Mouse (Mus musculus): ENCODE results near the gene Ypel4. TPM values are rescaled to one million over a fixed set of nuclear protein-coding genes. Genes with fewer than 3 reads are reported as not detected.
"Not testable (repeated sequence)": the region's sequence is repeated elsewhere in the genome, so short reads cannot be mapped to it uniquely, and the experiment has no call there.

Gene Ypel4
- polyA plus RNA-seq, 1 experiment from 2014 or later = 11.2 TPM

DNA sequence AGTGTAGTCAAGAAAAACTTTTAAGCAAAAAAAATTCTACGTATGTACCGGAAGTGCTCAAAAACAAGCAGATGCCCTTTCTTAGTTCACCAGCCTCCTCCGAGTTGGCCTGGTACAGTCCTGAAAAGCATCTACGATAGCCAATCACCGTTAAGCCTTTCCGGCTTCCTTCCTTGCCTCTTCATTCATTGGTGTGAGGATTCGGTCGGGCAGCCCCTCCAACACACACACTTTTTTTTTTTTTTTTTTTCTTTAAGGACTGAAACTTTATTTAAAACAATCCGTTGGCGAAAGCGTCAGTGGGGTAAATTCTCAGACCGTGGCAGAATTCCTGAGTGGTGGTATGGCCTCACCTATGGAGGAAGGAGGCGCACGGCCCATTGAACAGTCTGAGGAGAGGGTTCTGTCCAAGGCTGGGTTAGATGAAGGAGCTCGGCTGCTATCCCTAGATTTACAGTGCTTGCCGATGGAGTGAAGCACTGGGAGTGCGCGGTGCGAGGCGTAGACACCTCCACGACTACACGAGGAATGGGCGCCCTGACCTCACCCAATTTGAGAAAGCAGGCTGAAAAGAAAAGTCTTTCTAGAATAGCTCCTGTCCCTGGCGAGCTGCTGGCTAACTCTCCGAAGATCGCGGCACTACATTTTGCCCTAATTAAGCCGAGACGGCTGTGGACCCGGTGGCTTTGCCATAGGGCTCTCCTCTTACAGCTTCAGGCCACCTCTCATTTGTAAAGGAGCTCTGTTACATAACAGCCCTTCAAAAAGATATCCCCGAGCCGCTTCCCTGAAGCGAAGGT is 18.1 kb upstream of the Ypel4 start:
- no peaks in the 10 kb centered on the region for H3K9me3 ChIP-seq
- H3K4me2 ChIP-seq (replicated peaks) = peak overlapping the region; percentile 74
- peaks cover 3% of the 10 kb centered on the region for H3K36me3 ChIP-seq
- peak overlapping the region; percentile 77 for H3K4me3 ChIP-seq
- ATAC-seq (ENCODE audit: low FRiP score, low read depth) = peak; percentile 96
- H3K27ac ChIP-seq = peak overlapping the region; percentile 94
- H3K4me1 ChIP-seq = peaks cover 13% of the 10 kb centered on the region
- H3K27me3 ChIP-seq = no peaks in the 10 kb centered on the region
- peak overlapping the region; percentile 78 for H3K9ac ChIP-seq
- WGBS = under 1% methylated on average over 33 of the region's 33 CpGs

DNA sequence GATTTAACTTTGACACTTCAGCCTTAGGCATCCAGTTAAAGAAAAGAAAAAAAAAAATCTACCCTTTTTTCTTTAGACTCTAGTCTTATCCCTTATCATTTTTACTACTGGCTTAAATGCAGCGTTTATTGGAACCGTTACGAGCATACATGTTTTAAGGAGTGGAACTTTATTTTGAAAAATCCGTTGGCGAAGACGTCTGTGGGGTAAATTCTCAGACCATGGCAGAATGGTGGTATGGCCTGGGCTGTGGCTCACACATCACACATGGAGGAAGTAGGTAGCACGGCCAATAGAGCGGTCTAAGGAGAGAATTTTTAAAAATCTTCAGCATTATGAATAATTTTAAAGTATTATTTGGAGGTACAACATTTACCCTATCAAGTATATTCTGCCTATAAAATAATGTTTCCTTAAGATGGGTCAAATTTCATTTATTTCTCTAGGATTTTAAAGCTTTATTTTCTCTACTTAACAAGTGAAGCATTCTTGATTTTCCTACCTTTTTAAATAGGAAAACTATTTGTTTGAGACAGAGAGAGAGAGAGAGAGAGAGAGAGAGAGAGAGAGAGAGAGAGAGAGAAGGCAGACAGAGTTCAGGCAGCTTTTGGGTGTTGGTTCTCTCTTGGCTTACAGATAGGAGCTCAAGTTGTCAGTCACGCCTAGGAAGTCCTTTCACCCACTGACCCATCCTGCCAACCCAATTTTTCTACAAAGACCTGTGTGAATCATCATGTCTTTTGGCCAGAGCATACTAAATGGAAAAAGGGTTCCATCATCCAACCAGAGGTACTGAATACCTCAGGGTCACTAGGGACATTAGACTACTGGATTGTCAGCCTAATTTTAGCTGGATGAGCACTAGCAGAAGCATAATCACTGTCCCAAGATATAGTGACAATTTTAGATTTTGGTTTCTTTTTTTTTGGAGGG is 17.2 kb upstream of the Ypel4 start:
- H3K27ac ChIP-seq = peak overlapping the region; percentile 94; the same call in 1 of the 2 replicates
- H3K4me3 ChIP-seq = peak overlapping the region; percentile 77
- H3K4me1 ChIP-seq = peaks cover 13% of the 10 kb centered on the region
- H3K36me3 ChIP-seq = peaks cover 6% of the 10 kb centered on the region
- no peaks in the 10 kb centered on the region for H3K27me3 ChIP-seq
- H3K9ac ChIP-seq = peak overlapping the region; percentile 78
- no peak for ATAC-seq (ENCODE audit: low FRiP score, low read depth)
- WGBS = 29% methylated on average over 9 of the region's 9 CpGs
- H3K4me2 ChIP-seq (replicated peaks) = peak overlapping the region; percentile 74
- H3K9me3 ChIP-seq = no peaks in the 10 kb centered on the region

DNA sequence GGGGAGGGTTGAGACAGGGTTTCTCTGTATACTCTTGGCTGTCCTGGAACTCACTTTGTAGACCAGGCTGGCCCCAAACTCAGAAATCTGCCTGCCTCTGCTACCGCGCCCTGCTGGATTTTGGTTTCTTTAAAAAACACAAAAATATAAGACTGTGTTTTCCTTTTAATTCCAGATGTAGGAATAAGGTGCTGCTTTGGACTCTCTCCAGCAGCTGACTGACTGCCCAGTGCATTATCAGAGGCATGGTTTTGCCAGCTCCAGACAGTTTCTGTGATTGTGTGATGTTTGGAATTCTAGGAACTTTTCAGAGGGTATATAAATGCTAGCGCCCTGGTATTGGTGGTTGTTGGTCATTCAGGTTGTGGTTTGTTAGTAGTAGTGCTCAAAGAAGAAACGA is 16.5 kb upstream of the Ypel4 start:
- Histone ChIP-seq H3K4me1 (peaks cover 13% of the 10 kb centered on the region), H3K9ac (no peak overlapping the region), H3K27me3 (no peaks in the 10 kb centered on the region), H3K36me3 (peaks cover 12% of the 10 kb centered on the region), H3K9me3 (no peaks in the 10 kb centered on the region), H3K27ac (no peak overlapping the region), H3K4me3 (no peak overlapping the region), H3K4me2 (replicated peaks) (no peak overlapping the region)
- 91% methylated on average over 4 of the region's 4 CpGs for WGBS
- no peak for ATAC-seq (ENCODE audit: low FRiP score, low read depth)

DNA sequence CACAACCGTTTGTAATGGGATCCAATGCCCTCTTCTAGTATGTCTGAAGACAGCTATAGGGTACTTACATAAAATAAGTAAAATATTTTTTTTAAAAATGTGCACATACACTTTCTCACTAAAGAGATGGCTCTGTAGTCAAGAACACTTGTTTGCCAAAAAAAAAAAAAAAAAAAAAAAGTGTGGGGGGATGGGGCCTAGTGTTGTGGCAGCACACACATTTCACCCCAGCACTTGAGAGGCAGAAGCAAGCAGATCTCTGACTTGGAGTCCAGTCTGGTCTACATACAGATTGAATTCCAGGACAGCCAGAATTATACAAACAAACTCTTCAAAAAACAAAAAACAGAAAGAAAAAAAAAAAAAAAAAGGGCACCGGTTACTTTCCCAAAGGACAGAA is 13.1 kb upstream of the Ypel4 start:
- WGBS = 82% methylated on average over 2 of the region's 2 CpGs
- Histone ChIP-seq H3K9ac (no peak overlapping the region), H3K27ac (no peak overlapping the region), H3K36me3 (peaks cover 35% of the 10 kb centered on the region), H3K4me2 (replicated peaks) (no peak overlapping the region), H3K4me3 (no peak overlapping the region), H3K4me1 (peaks cover 8% of the 10 kb centered on the region), H3K9me3 (no peaks in the 10 kb centered on the region), H3K27me3 (no peaks in the 10 kb centered on the region)
- ATAC-seq (ENCODE audit: low FRiP score, low read depth) = no peak

DNA sequence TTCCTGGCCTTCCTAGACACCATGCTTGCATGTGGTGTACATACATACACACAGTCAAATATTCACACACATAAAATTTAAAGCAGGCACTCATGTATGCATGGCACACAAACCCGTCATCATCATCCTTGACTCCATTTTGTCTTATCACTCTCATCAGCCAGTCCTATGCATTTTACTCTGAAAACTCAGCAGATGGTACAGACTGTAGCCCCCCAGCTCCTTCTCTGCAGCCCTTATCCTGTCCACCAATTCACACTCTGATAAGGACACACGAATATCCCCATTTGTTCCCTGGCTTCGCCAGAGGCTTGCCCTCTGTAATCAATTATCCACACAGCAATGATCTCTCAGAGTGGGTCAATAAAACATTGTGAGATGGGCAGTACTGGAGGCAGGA is 12.7 kb upstream of the Ypel4 start:
- H3K9me3 ChIP-seq = no peaks in the 10 kb centered on the region
- no peak overlapping the region for H3K27ac ChIP-seq
- H3K27me3 ChIP-seq = no peaks in the 10 kb centered on the region
- ATAC-seq (ENCODE audit: low FRiP score, low read depth) = no peak
- H3K9ac ChIP-seq = no peak overlapping the region
- H3K4me2 ChIP-seq (replicated peaks) = no peak overlapping the region
- H3K4me3 ChIP-seq = no peak overlapping the region
- peaks cover 36% of the 10 kb centered on the region for H3K36me3 ChIP-seq
- WGBS = 77% methylated on average over 3 of the region's 3 CpGs
- peaks cover 13% of the 10 kb centered on the region for H3K4me1 ChIP-seq

DNA sequence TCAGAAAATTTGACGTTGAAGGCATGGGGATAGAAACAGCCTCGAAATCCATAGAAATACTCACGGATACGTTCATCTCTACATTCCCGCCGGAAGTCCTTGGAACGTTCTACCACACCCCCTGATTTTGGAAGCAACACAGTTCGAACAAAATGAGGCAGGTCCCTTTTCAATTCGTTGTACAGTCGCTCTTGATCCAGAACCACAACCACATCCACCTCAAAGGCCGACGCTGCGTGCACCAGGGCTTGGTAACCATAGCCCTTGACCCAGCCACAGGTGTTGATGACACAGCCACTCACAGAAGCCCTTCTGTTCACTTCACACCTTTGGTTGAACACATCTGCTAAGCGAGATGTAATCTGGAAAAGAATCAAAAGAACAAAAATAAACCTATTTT is 10.0 kb upstream of the Ypel4 start:
- H3K4me1 ChIP-seq = peaks cover 18% of the 10 kb centered on the region
- H3K4me3 ChIP-seq = no peak overlapping the region
- H3K4me2 ChIP-seq (replicated peaks) = no peak overlapping the region
- WGBS = 95% methylated on average over 14 of the region's 14 CpGs
- H3K27me3 ChIP-seq = no peaks in the 10 kb centered on the region
- no peak for ATAC-seq (ENCODE audit: low FRiP score, low read depth)
- H3K9ac ChIP-seq = no peak overlapping the region
- H3K27ac ChIP-seq = no peak overlapping the region
- peaks cover 36% of the 10 kb centered on the region for H3K36me3 ChIP-seq
- H3K9me3 ChIP-seq = no peaks in the 10 kb centered on the region

DNA sequence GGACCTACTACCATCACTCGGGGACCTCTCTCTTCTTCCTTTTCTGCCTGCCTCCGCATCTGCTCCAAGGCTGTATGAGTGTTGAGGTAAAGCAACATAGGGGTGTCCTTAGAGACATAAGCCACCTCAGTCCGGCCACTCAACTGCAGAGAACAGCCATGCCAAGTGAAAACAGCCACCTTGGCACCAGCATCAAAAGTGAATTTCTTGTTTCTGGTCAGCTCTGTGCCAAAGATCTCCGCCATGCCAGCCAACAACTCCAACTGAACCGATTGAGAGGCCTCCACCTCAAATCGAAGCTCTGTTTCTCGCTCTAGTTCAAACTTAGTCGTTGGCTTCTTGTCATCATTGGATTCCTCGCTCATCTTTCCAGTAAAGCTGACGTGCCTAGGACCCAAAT is 8.1 kb upstream of the Ypel4 start:
- no peak for ATAC-seq (ENCODE audit: low FRiP score, low read depth)
- Histone ChIP-seq H3K9ac (peak overlapping the region; percentile 19; the same call in 1 of the 2 replicates), H3K27me3 (no peaks in the 10 kb centered on the region), H3K36me3 (peaks cover 36% of the 10 kb centered on the region), H3K4me1 (peaks cover 18% of the 10 kb centered on the region), H3K4me3 (peak overlapping the region; percentile 67), H3K27ac (no peak overlapping the region), H3K9me3 (no peaks in the 10 kb centered on the region), H3K4me2 (replicated peaks) (peak overlapping the region; percentile 91)
- 93% methylated on average over 10 of the region's 10 CpGs for WGBS

DNA sequence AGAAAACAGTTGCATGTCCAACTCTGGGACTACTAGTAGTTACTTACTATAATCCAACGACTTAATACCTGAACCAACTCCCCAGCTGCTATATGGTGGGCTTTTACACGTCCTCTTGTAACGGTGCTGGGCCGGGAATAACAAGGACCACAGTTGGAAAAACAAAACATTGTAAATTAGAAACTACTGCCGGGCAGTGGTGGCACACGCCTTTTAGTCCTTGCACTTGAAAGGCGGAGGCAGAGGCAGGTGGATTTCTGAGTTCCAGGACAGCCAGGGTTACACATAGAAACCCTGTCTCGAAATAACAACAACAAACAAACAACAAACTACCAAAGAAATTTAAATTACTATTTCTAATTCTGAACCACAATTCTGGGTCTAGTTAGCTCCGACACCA is 7.1 kb upstream of the Ypel4 start:
- Histone ChIP-seq H3K36me3 (peaks cover 29% of the 10 kb centered on the region), H3K4me1 (peaks cover 18% of the 10 kb centered on the region), H3K4me2 (replicated peaks) (peak overlapping the region; percentile 91), H3K27me3 (no peaks in the 10 kb centered on the region), H3K9ac (peak overlapping the region; percentile 73), H3K4me3 (peak overlapping the region; percentile 67), H3K27ac (0 out of 2 replicates have a peak overlapping the region, but pooled peaks have one; percentile 80), H3K9me3 (no peaks in the 10 kb centered on the region)
- peak; percentile 3; the same call in 1 of the 2 replicates for ATAC-seq (ENCODE audit: low FRiP score, low read depth)
- 3% methylated on average over 9 of the region's 9 CpGs for WGBS

DNA sequence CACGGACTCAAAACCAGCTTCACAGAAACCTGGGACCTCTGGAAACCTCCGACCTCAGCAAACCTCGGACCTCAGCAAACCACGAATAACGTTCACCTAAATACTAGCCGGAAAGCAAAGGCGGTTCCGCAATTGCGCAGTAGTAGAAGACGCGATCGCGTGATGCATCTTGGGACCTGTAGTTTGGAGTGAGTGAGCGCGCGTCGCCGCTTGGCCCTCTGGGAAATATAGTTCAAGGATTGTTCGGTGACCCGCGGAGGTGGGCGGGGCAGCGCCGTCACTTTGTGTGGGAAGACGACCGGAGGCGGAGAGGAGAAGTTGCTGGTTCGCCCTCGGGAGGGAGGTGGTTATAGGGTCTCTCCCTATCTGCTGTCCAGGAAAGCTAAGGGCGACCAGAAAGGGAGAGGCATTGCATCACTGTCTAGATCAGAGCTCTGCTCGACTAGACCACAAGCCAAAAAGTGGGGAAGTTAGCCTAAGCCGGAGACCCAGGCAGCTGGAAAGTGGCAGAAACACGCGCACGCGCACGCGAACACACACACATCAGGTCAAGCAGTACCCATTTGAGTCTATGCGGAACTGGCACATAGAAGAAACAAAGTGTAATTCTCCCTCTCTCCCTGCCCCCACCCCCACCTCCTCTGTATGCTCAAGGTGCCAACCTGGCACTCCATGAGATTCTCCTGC is 6.5 kb upstream of the Ypel4 start, which contains the start of gene Clp1:
TSS of gene Clp1 (minus strand) at position 179 of the 687 bp plus-strand sequence.
- H3K9me3 ChIP-seq = no peaks in the 10 kb centered on the region
- peak within 1 kb of the TSS; percentile 73 for H3K9ac ChIP-seq
- H3K27ac ChIP-seq = peak within 1 kb of the TSS; percentile 80
- WGBS = under 1% methylated on average over 39 of the region's 39 CpGs
- H3K36me3 ChIP-seq = peaks cover 24% of the 10 kb centered on the region
- no peaks in the 10 kb centered on the region for H3K27me3 ChIP-seq
- H3K4me2 ChIP-seq (replicated peaks) = peak within 1 kb of the TSS; percentile 91
- peak; percentile 97 for ATAC-seq (ENCODE audit: low FRiP score, low read depth)
- H3K4me1 ChIP-seq = peaks cover 18% of the 10 kb centered on the region
- H3K4me3 ChIP-seq = peak within 1 kb of the TSS; percentile 67

DNA sequence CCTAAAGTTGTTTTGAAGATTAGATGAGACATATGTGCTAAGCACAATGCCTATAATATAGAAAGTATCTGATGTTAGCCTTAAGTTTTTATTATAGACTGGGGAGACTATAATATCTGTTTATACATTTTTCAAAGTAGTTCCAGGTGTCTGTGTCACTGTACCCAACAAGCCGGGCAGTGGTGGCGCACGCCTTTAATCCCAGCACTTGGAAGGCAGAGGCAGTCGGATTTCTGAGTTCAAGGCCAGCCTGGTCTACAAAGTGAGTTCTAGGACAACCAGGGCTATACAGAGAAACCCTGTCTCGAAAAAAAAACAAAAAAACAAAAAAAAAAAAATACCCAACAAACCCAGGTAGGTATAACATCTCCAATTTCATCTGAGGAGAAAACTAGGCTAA is 5.7 kb upstream of the Ypel4 start:
- H3K9ac ChIP-seq; H3K4me2 ChIP-seq (replicated peaks); H3K9me3 ChIP-seq; H3K27me3 ChIP-seq; H3K4me3 ChIP-seq; H3K27ac ChIP-seq; ATAC-seq (ENCODE audit: low FRiP score, low read depth): not testable (repeated sequence)
- Histone ChIP-seq H3K4me1 (peaks cover 18% of the 10 kb centered on the region), H3K36me3 (peaks cover 22% of the 10 kb centered on the region)
- 84% methylated on average over 5 of the region's 5 CpGs for WGBS

DNA sequence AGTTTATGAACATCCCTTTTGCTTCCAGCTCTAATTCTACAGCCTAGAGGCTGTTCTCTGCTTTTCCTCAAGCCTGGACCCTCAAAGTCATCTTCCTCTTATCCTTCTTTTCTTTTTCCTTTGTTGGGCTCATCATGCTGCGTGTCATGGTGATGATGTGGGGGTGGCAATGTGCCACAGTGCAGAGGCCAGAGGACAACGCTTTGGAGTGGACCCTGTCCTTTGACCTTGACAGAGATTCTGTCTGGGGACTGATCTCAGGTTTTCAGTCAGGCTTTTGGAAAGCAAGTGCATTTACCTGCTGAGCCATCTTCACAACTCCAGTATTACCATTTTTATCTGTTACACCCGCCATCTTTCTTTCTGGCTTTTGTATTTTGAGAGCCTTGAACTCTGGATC is 2.7 kb upstream of the Ypel4 start:
- H3K4me2 ChIP-seq (replicated peaks) = no peak overlapping the region
- H3K9ac ChIP-seq = no peak overlapping the region
- no peaks in the 10 kb centered on the region for H3K36me3 ChIP-seq
- no peak for ATAC-seq (ENCODE audit: low FRiP score, low read depth)
- H3K27me3 ChIP-seq = no peaks in the 10 kb centered on the region
- WGBS = 75% methylated on average over 3 of the region's 3 CpGs
- no peaks in the 10 kb centered on the region for H3K9me3 ChIP-seq
- H3K27ac ChIP-seq = no peak overlapping the region
- H3K4me1 ChIP-seq = peaks cover 33% of the 10 kb centered on the region
- no peak overlapping the region for H3K4me3 ChIP-seq

Measured in limb, embryonic 13.5 days (tissue).